12 mouse cellular contexts compared by ENCODE assay signal in genomic region chr2:74152534-74153246, GRCm38 (mm10).
DNase-seq lines count a peak whose midpoint lies in the region; ATAC-seq and TF ChIP-seq lines count a peak whose summit lies in the region.
"Had no signal": no experiment of that assay in that cellular context is flagged by ENCODE, and none has a peak within 500 bp of the region (broad histone marks: within the 10 kb centered on the region; RNA-seq: fewer than 3 reads in every experiment).

No protein-coding gene starts in this region.

- H3K9ac ChIP-seq in embryonic facial prominence, embryonic 14.5 days (ENCODE audit: low read depth, low read length), result no peak overlapping the region
- H3K9ac ChIP-seq in hindbrain, embryonic 13.5 days, result no peak overlapping the region
- no peak overlapping the region for H3K9ac ChIP-seq in neural tube, embryonic 14.5 days (replicated peaks; ENCODE audit: low read depth, low read length)
- H3K9ac ChIP-seq: limb, embryonic 15.5 days had no signal

- WGBS in embryonic facial prominence, embryonic 14.5 days, result 46% methylated on average over 8 of the region's 8 CpGs
- WGBS in hindbrain, embryonic 13.5 days, result 25% methylated on average over 8 of the region's 8 CpGs
- WGBS in neural tube, embryonic 14.5 days, result 32% methylated on average over 8 of the region's 8 CpGs

- peak overlapping the region; percentile 9; the same call in 1 of the 2 replicates for H3K4me3 ChIP-seq in layer of hippocampus, adult 2 months
- H3K4me3 ChIP-seq in embryonic facial prominence, embryonic 14.5 days (ENCODE audit: low read depth, low read length), result no peak overlapping the region
- H3K4me3 ChIP-seq in hindbrain, embryonic 13.5 days, result no peak overlapping the region
- H3K4me3 ChIP-seq in neural tube, embryonic 14.5 days (ENCODE audit: low read depth, low read length), result no peak overlapping the region
- H3K4me3 ChIP-seq: limb, embryonic 15.5 days; myocyte had no signal

- no peak for DNase-seq in layer of hippocampus, adult 2 months (ENCODE audit: low spot score in 2 of 2)
- DNase-seq in layer of hippocampus, postnatal 36 days, result no peak
- no peak for DNase-seq in embryonic facial prominence, embryonic 14.5 days (ENCODE audit: low spot score)
- DNase-seq in yolk sac, embryonic 10.5 days (ENCODE audit: low spot score), result no peak
- no peak for DNase-seq in frontal cortex, postnatal 25 days (ENCODE audit: low spot score in 2 of 2)
- DNase-seq: B cell, adult 2 months; kidney, adult 18-20 months had no signal

- H3K4me1 ChIP-seq in embryonic facial prominence, embryonic 14.5 days (ENCODE audit: control insufficient read depth, insufficient read depth, low read length), result peaks cover 5% of the 10 kb centered on the region; the same call in 1 of the 2 replicates
- peaks cover 22% of the 10 kb centered on the region for H3K4me1 ChIP-seq in hindbrain, embryonic 13.5 days (replicated peaks)
- H3K4me1 ChIP-seq in neural tube, embryonic 14.5 days (ENCODE audit: control insufficient read depth, insufficient read depth, low read length), result peaks cover 9% of the 10 kb centered on the region; the same call in 1 of the 2 replicates

- H3K4me2 ChIP-seq in embryonic facial prominence, embryonic 14.5 days (ENCODE audit: low read depth, low read length), result no peak overlapping the region
- 0 out of 2 replicates have a peak overlapping the region, but pooled peaks have one; percentile 17 for H3K4me2 ChIP-seq in hindbrain, embryonic 13.5 days
- no peak overlapping the region for H3K4me2 ChIP-seq in neural tube, embryonic 14.5 days (ENCODE audit: low read depth, low read length)
- H3K4me2 ChIP-seq: limb, embryonic 15.5 days had no signal

- H3K36me3 ChIP-seq in embryonic facial prominence, embryonic 14.5 days (ENCODE audit: control insufficient read depth, insufficient read depth, low read length), result no peaks in the 10 kb centered on the region
- H3K36me3 ChIP-seq in hindbrain, embryonic 13.5 days, result no peaks in the 10 kb centered on the region
- no peaks in the 10 kb centered on the region for H3K36me3 ChIP-seq in neural tube, embryonic 14.5 days (ENCODE audit: control insufficient read depth, insufficient read depth, low read length)
- H3K36me3 ChIP-seq: limb, embryonic 15.5 days had no signal

- no peak for TF ChIP-seq CTCF in layer of hippocampus, adult 2 months (conservative IDR thresholded peaks at IDR 0.05)

- H3K27me3 ChIP-seq in embryonic facial prominence, embryonic 14.5 days (replicated peaks; ENCODE audit: control insufficient read depth, insufficient read depth, low read length), result no peaks in the 10 kb centered on the region
- H3K27me3 ChIP-seq in hindbrain, embryonic 13.5 days, result no peaks in the 10 kb centered on the region
- no peaks in the 10 kb centered on the region for H3K27me3 ChIP-seq in neural tube, embryonic 14.5 days (ENCODE audit: control insufficient read depth, insufficient read depth, low read length)
- H3K27me3 ChIP-seq: limb, embryonic 15.5 days had no signal

- H3K9me3 ChIP-seq in embryonic facial prominence, embryonic 14.5 days (ENCODE audit: control insufficient read depth, low read length), result no peaks in the 10 kb centered on the region
- no peaks in the 10 kb centered on the region for H3K9me3 ChIP-seq in hindbrain, embryonic 13.5 days
- no peaks in the 10 kb centered on the region for H3K9me3 ChIP-seq in neural tube, embryonic 14.5 days (ENCODE audit: control insufficient read depth, low read length)
- H3K9me3 ChIP-seq: limb, embryonic 15.5 days had no signal

- H3K27ac ChIP-seq in layer of hippocampus, adult 2 months, result peak overlapping the region; percentile 62
- no peak overlapping the region for H3K27ac ChIP-seq in embryonic facial prominence, embryonic 14.5 days (replicated peaks; ENCODE audit: low read depth, low read length)
- H3K27ac ChIP-seq in hindbrain, embryonic 13.5 days, result peak overlapping the region; percentile 85
- no peak overlapping the region for H3K27ac ChIP-seq in neural tube, embryonic 14.5 days (ENCODE audit: low read depth, low read length)
- H3K27ac ChIP-seq: limb, embryonic 15.5 days had no signal

- peak; percentile 85 for ATAC-seq in embryonic facial prominence, embryonic 14.5 days (ENCODE audit: low read depth)
- peak; percentile 86 for ATAC-seq in hindbrain, embryonic 13.5 days (ENCODE audit: low FRiP score)
- peak; percentile 61 for ATAC-seq in neural tube, embryonic 14.5 days (ENCODE audit: low read depth)
- ATAC-seq in megakaryocyte-erythroid progenitor cell, adult 5-6 weeks (replicated peaks; ENCODE audit: low FRiP score, low TSS enrichment, poor library complexity, severe bottlenecking), result no peak

Comparison
In these comparisons a context has a peak if more than half of its experiments do, and no peak if none do; other contexts are left out.
1. H3K27ac ChIP-seq: peak in layer of hippocampus, adult 2 months (single experiment) and hindbrain, embryonic 13.5 days (single experiment); none in embryonic facial prominence, embryonic 14.5 days (single experiment) and neural tube, embryonic 14.5 days (single experiment).